Mouse (Mus musculus): ENCODE measurements around the gene Ttc9b. TPM values are rescaled to one million over a fixed set of nuclear protein-coding genes. Genes with fewer than 3 reads are reported as not detected.

Ttc9b gene
- total RNA-seq, 2 experiments from 2014 or later: not detected

GRCm38 (mm10) chr7:27687836-27688235 lies 34.1 kb downstream of the Ttc9b start:
- DNase-seq: no peak

GRCm38 (mm10) chr7:27688246-27688788 lies 34.6 kb downstream of the Ttc9b start:
- no peak for DNase-seq

GRCm38 (mm10) chr7:27688815-27689612 lies 35.3 kb downstream of the Ttc9b start, which contains the start of gene Zfp607b:
Gene Zfp607b, plus strand, starts transcription at chr7:27689340.
- DNase-seq: peak; percentile 93

- DNase-seq: no peak
Observed at GRCm38 (mm10) chr7:27691076-27691475, 37.4 kb downstream of the Ttc9b start.

- DNase-seq: no peak
Observed at GRCm38 (mm10) chr7:27696711-27697110, 43.0 kb downstream of the Ttc9b start.

Other genes with a start within 250 kb of the Ttc9b start
- gene Sptbn4, start 206.2 kb upstream of the Ttc9b start, total RNA-seq (2021): under 1 TPM in 1 of 2 experiments, not detected in 1; 0.05 TPM
- 10 to 100 TPM; 11.0 to 17.2 TPM for gene Blvrb, start 205.9 kb upstream of the Ttc9b start, total RNA-seq (2021)
- gene Sertad3, start 180.1 kb upstream of the Ttc9b start, total RNA-seq (2021): 1 to 10 TPM; 3.8 to 7.3 TPM
- 1 to 10 TPM; 6.8 to 7.5 TPM for gene Sertad1, start 167.0 kb upstream of the Ttc9b start, total RNA-seq (2021)
- gene Prx, start 154.6 kb upstream of the Ttc9b start, total RNA-seq (2021): 10 to 100 TPM; 11.6 to 13.0 TPM
- gene Hipk4, start 130.6 kb upstream of the Ttc9b start, total RNA-seq (2021): under 1 TPM; 0.13 to 0.18 TPM
- gene Pld3, start 100.7 kb upstream of the Ttc9b start, total RNA-seq (2021): 10 to 100 TPM; 14.9 to 15.0 TPM
- gene 2310022A10Rik, start 100.7 kb upstream of the Ttc9b start, total RNA-seq (2021): 100 to 1,000 TPM in 1 of 2 experiments, 10 to 100 TPM in 1; 88.3 to 110 TPM
- gene Akt2, start 62.4 kb upstream of the Ttc9b start, total RNA-seq (2021): 100 to 1,000 TPM; 135 to 147 TPM
- gene Map3k10, start 20.7 kb downstream of the Ttc9b start, total RNA-seq (2021): 10 to 100 TPM; 27.7 to 28.1 TPM
- gene Zfp607b, start 35.4 kb downstream of the Ttc9b start, total RNA-seq (2021): under 1 TPM; 0.49 to 0.75 TPM
- 1 to 10 TPM; 5.0 to 6.2 TPM for gene Zfp60, start 77.5 kb downstream of the Ttc9b start, total RNA-seq (2021)
- 1 to 10 TPM; 3.8 to 3.9 TPM for gene Zfp626, start 153.3 kb downstream of the Ttc9b start, total RNA-seq (2021)
- 1 to 10 TPM; 1.6 to 1.7 TPM for gene Zfp59, start 184.7 kb downstream of the Ttc9b start, total RNA-seq (2021)
- gene Zfp607a, start 203.6 kb downstream of the Ttc9b start, total RNA-seq (2021): 1 to 10 TPM; 1.9 to 2.0 TPM